Mouse (Mus musculus): ENCODE measurements around the gene Gatad2b.

DNA sequence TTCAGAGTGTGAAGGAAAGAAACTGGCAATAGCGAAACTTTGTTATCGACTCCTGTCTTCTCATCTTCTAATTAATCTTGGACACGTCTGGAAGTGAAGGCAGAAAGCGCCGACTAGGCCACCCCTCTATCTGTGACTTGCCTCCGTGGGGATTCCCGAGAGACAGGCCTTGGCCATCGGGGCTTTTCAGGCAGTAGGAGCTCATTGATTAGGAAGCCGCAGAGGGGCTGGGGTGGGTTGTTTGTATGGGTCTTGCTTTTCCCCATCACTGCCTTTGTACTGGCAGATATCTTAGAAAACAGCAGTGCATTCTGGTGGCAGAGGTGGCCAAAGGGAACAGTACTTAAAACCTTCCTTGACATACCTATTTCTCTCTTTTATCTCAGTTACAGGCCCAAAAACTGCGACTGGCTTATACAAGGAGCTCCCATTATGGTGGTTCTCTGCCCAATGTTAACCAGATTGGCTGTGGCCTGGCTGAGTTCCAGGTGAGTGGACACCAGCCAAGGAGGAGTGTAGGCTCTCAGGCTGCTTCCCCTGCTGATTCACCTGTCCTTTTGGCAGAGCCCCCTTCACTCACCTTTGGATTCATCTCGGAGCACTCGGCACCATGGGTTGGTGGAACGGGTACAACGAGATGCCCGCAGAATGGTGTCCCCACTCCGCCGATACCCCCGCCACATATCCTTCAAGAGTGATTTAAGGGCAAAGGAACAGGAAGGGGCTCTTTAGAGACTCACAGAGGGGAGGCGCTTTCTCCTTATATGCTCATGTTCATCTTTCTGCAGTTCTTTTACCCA is 36.0 kb upstream of the Gatad2b start:
- no peak for TF ChIP-seq CTCF (conservative IDR thresholded peaks at IDR 0.05 in 1 of 2, IDR thresholded peaks at IDR 0.05 in 1 of 2; ENCODE audit: low read depth in 2 of 2, low read length in 2 of 2)
- TF ChIP-seq POLR2A (IDR thresholded peaks at IDR 0.05; ENCODE audit: low read depth, low read length): no peak
- no peak for TF ChIP-seq TBP (conservative IDR thresholded peaks at IDR 0.05; ENCODE audit: low read depth, low read length)
